Comparison of ENCODE assay signal across 36 mouse cellular contexts in the genomic region with DNA sequence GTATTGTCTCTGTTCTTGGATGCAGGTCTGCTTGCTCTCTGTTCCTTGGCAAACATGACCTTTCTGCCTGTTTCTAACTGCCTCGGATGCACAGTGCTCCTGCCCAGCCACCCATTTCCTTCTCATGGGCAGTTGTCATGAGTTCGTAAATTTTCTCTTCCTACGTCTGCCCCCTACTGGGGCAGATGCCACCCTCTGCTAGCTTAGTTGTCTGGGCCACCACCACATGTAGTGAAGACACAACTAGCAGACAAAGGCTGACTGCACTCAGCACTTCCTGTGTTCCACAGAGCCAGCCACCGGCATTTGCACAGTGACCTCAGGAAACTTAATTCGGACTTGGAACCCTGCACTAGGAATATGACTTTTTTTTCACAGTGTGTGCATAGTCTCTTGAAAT. TPM values are rescaled to one million over a fixed set of nuclear protein-coding genes. Genes with fewer than 3 reads are reported as not detected.
"Had no signal": no experiment of that assay in that cellular context is flagged by ENCODE, and none has a peak within 500 bp of the region (broad histone marks: within the 10 kb centered on the region; RNA-seq: fewer than 3 reads in every experiment).

No protein-coding gene starts in this region.

RNA-seq across cellular contexts. Expression of a gene that starts 9.4 kb away (rescaled TPM):
- total RNA-seq: left cerebral cortex, adult 2 months; left cerebral cortex, postnatal 10 days; left cerebral cortex, postnatal 14 days; left cerebral cortex, postnatal 25 days; left cerebral cortex, postnatal 4 days; liver, adult 2 months; megakaryocyte-erythroid progenitor cell, adult 5-6 weeks; midbrain, postnatal 0 days had no signal
- polyA plus RNA-seq: limb, embryonic 10.5 days; limb, embryonic 11.5 days; limb, embryonic 12.5 days; limb, embryonic 13.5 days; limb, embryonic 14.5 days; limb, embryonic 15.5 days; liver, adult 2 months; liver, embryonic 11.5 days; liver, embryonic 12.5 days; liver, embryonic 13.5 days; liver, embryonic 14.5 days; liver, embryonic 15.5 days; liver, embryonic 16.5 days; liver, postnatal 0 days; lung, adult 2 months; lung, embryonic 14.5 days; lung, embryonic 15.5 days; lung, embryonic 16.5 days; lung, postnatal 0 days; macrophage; midbrain, embryonic 10.5 days; midbrain, embryonic 11.5 days; midbrain, embryonic 12.5 days; midbrain, embryonic 13.5 days; midbrain, embryonic 14.5 days; midbrain, embryonic 15.5 days; midbrain, embryonic 16.5 days; midbrain, postnatal 0 days; myocyte; neural tube, embryonic 11.5 days had no signal
